Mouse (Mus musculus): ENCODE measurements around the gene Defb18. TPM values are rescaled to one million over a fixed set of nuclear protein-coding genes. Genes with fewer than 3 reads are reported as not detected.
"Not testable (repeated sequence)": the region's sequence is repeated elsewhere in the genome, so short reads cannot be mapped to it uniquely, and the experiment has no call there.

Gene Defb18
- polyA plus RNA-seq (2015; fragmentation: Nextera tagmentation; extraction: Ambion mirVana) = not detected in 2 replicates

GRCm38 (mm10) chr1:18237343-18237742, at the start of gene Defb18:
Gene Defb18, minus strand, starts transcription at chr1:18237443.
- H3K27me3 ChIP-seq (replicated peaks; ENCODE audit: control insufficient read depth, insufficient read depth, low read length) = no peaks in the 10 kb centered on the region
- WGBS = 75% methylated on average over 1 of the region's 1 CpGs
- no peak within 1 kb of the TSS for H3K4me2 ChIP-seq (ENCODE audit: low read depth, low read length)
- no peak for ATAC-seq
- H3K4me3 ChIP-seq (ENCODE audit: low read length) = no peak within 1 kb of the TSS
- H3K27ac ChIP-seq (ENCODE audit: low read length) = no peak within 1 kb of the TSS
- no peak within 1 kb of the TSS for H3K9ac ChIP-seq (ENCODE audit: low read depth, low read length)
- no peaks in the 10 kb centered on the region for H3K36me3 ChIP-seq (ENCODE audit: control insufficient read depth, insufficient read depth, low read length)
- no peaks in the 10 kb centered on the region for H3K4me1 ChIP-seq (ENCODE audit: control insufficient read depth, insufficient read depth, low read length)
- no peaks in the 10 kb centered on the region for H3K9me3 ChIP-seq (ENCODE audit: control insufficient read depth, low read length)

- Histone ChIP-seq H3K9me3 (ENCODE audit: control insufficient read depth, low read length) (no peaks in the 10 kb centered on the region), H3K4me2 (ENCODE audit: low read depth, low read length) (no peak overlapping the region), H3K4me3 (ENCODE audit: low read length) (no peak overlapping the region), H3K27ac (ENCODE audit: low read length) (no peak overlapping the region), H3K9ac (ENCODE audit: low read depth, low read length) (no peak overlapping the region), H3K36me3 (ENCODE audit: control insufficient read depth, insufficient read depth, low read length) (no peaks in the 10 kb centered on the region), H3K27me3 (replicated peaks; ENCODE audit: control insufficient read depth, insufficient read depth, low read length) (no peaks in the 10 kb centered on the region), H3K4me1 (ENCODE audit: control insufficient read depth, insufficient read depth, low read length) (no peaks in the 10 kb centered on the region)
- no peak for ATAC-seq
- 83% methylated on average over 4 of the region's 4 CpGs for WGBS
Measured at GRCm38 (mm10) chr1:18271095-18271494, 33.9 kb upstream of the Defb18 start.

- Histone ChIP-seq H3K4me3 (ENCODE audit: low read length) (no peak overlapping the region), H3K4me2 (ENCODE audit: low read depth, low read length) (no peak overlapping the region), H3K4me1 (ENCODE audit: control insufficient read depth, insufficient read depth, low read length) (no peaks in the 10 kb centered on the region), H3K36me3 (ENCODE audit: control insufficient read depth, insufficient read depth, low read length) (no peaks in the 10 kb centered on the region), H3K27me3 (replicated peaks; ENCODE audit: control insufficient read depth, insufficient read depth, low read length) (no peaks in the 10 kb centered on the region), H3K27ac (ENCODE audit: low read length) (no peak overlapping the region), H3K9me3 (ENCODE audit: control insufficient read depth, low read length) (no peaks in the 10 kb centered on the region), H3K9ac (ENCODE audit: low read depth, low read length) (no peak overlapping the region)
- ATAC-seq = no peak
- 67% methylated on average over 5 of the region's 5 CpGs for WGBS
Measured at GRCm38 (mm10) chr1:18268845-18269244, 31.6 kb upstream of the Defb18 start.

DNA sequence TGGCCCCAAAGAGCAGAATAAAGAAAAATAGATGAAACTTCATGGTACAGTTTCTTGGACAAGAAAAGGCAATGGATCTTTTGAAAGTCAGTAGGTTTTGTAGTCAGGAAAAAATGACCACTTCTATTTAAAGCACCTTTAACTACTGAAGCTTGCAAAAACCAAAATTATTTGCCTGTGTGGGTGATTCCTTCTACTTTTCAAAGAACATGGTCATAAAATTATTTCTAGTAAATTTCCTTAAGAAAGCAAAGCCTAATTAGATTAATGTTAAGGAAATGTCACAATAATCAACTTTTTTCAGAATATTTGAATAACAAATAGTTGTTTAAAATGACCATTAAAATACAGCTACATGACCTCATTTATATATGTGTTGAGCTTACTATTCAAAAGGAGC, 27.8 kb upstream of the Defb18 start, which contains the start of gene Defb41:
Gene Defb41, minus strand, starts transcription at position 101 of the 400 bp plus-strand sequence.
- Histone ChIP-seq H3K27me3 (replicated peaks; ENCODE audit: control insufficient read depth, insufficient read depth, low read length) (no peaks in the 10 kb centered on the region), H3K9ac (ENCODE audit: low read depth, low read length) (no peak within 1 kb of the TSS), H3K4me1 (ENCODE audit: control insufficient read depth, insufficient read depth, low read length) (no peaks in the 10 kb centered on the region), H3K4me2 (ENCODE audit: low read depth, low read length) (no peak within 1 kb of the TSS), H3K27ac (ENCODE audit: low read length) (no peak within 1 kb of the TSS), H3K4me3 (ENCODE audit: low read length) (no peak within 1 kb of the TSS), H3K9me3 (ENCODE audit: control insufficient read depth, low read length) (no peaks in the 10 kb centered on the region), H3K36me3 (ENCODE audit: control insufficient read depth, insufficient read depth, low read length) (no peaks in the 10 kb centered on the region)
- ATAC-seq = no peak

- WGBS = 90% methylated on average over 9 of the region's 9 CpGs
- ATAC-seq = not testable (repeated sequence)
Measured at GRCm38 (mm10) chr1:18245801-18246580, 8.7 kb upstream of the Defb18 start.

DNA sequence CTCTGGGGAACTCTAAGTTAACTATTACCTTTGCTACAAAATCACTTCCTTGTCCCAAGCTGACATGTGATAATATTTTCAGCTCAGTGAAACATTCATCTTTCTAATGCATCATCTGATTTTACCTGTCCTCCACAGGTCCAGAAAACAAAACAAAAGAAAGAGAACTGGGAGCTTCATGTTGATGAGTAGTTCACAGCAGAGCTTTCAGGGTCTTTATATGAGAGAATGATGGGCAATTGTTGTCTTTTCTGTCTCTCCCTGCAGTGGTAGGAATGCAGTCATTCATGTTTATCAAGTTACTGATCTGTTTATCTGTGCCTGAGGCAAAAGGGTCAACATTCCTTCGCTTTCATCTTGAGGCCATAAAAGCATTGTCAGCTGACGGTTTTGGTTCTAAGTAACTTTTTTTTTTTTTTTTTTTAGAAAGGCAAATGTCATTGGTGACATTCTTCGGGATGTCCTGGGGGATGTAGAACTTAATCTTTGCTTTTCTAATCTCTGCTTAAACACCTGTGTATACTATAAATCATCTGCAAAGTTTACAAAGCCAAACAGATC, 13.8 kb downstream of the Defb18 start:
- H3K9me3 ChIP-seq (ENCODE audit: control insufficient read depth, low read length) = no peaks in the 10 kb centered on the region
- no peak overlapping the region for H3K4me3 ChIP-seq (ENCODE audit: low read length)
- H3K36me3 ChIP-seq (ENCODE audit: control insufficient read depth, insufficient read depth, low read length) = no peaks in the 10 kb centered on the region
- H3K27ac ChIP-seq (ENCODE audit: low read length) = no peak overlapping the region
- H3K4me1 ChIP-seq (ENCODE audit: control insufficient read depth, insufficient read depth, low read length) = 0 out of 2 replicates have a peak, but pooled peaks cover 2% of the 10 kb centered on the region
- WGBS = 9% methylated on average over 3 of the region's 3 CpGs
- ATAC-seq = peak; percentile 53; the same call in 1 of the 2 replicates
- no peak overlapping the region for H3K4me2 ChIP-seq (ENCODE audit: low read depth, low read length)
- H3K27me3 ChIP-seq (replicated peaks; ENCODE audit: control insufficient read depth, insufficient read depth, low read length) = no peaks in the 10 kb centered on the region
- H3K9ac ChIP-seq (ENCODE audit: low read depth, low read length) = no peak overlapping the region

More at GRCm38 (mm10) chr1:18245801-18246580, 8.7 kb upstream of the Defb18 start:
- H3K36me3 ChIP-seq (ENCODE audit: control insufficient read depth, insufficient read depth, low read length); H3K9ac ChIP-seq (ENCODE audit: low read depth, low read length); H3K4me2 ChIP-seq (ENCODE audit: low read depth, low read length); H3K9me3 ChIP-seq (ENCODE audit: control insufficient read depth, low read length); H3K27ac ChIP-seq (ENCODE audit: low read length); H3K4me1 ChIP-seq (ENCODE audit: control insufficient read depth, insufficient read depth, low read length); H3K4me3 ChIP-seq (ENCODE audit: low read length); H3K27me3 ChIP-seq (replicated peaks; ENCODE audit: control insufficient read depth, insufficient read depth, low read length): not testable (repeated sequence)

GRCm38 (mm10) chr1:18191719-18192118, 45.5 kb downstream of the Defb18 start:
- 43% methylated on average over 4 of the region's 4 CpGs for WGBS
- Histone ChIP-seq H3K36me3 (ENCODE audit: control insufficient read depth, insufficient read depth, low read length) (no peaks in the 10 kb centered on the region), H3K4me1 (ENCODE audit: control insufficient read depth, insufficient read depth, low read length) (no peaks in the 10 kb centered on the region), H3K9ac (ENCODE audit: low read depth, low read length) (no peak overlapping the region), H3K4me2 (ENCODE audit: low read depth, low read length) (no peak overlapping the region), H3K27me3 (replicated peaks; ENCODE audit: control insufficient read depth, insufficient read depth, low read length) (no peaks in the 10 kb centered on the region), H3K4me3 (ENCODE audit: low read length) (no peak overlapping the region), H3K9me3 (ENCODE audit: control insufficient read depth, low read length) (no peaks in the 10 kb centered on the region), H3K27ac (ENCODE audit: low read length) (no peak overlapping the region)
- no peak for ATAC-seq

GRCm38 (mm10) chr1:18190714-18191712, 46.2 kb downstream of the Defb18 start:
- ATAC-seq = no peak
- H3K9me3 ChIP-seq (ENCODE audit: control insufficient read depth, low read length) = no peaks in the 10 kb centered on the region
- 30% methylated on average over 1 of the region's 1 CpGs for whole genome bisulfite sequencing

More at GRCm38 (mm10) chr1:18190714-18191712, 46.2 kb downstream of the Defb18 start:
- Histone ChIP-seq H3K4me2 (ENCODE audit: low read depth, low read length) (no peak overlapping the region), H3K36me3 (ENCODE audit: control insufficient read depth, insufficient read depth, low read length) (no peaks in the 10 kb centered on the region), H3K4me1 (ENCODE audit: control insufficient read depth, insufficient read depth, low read length) (no peaks in the 10 kb centered on the region), H3K9ac (ENCODE audit: low read depth, low read length) (no peak overlapping the region), H3K4me3 (ENCODE audit: low read length) (no peak overlapping the region), H3K27ac (ENCODE audit: low read length) (no peak overlapping the region), H3K27me3 (replicated peaks; ENCODE audit: control insufficient read depth, insufficient read depth, low read length) (no peaks in the 10 kb centered on the region)
